Mouse (Mus musculus): Measurements from ENCODE around the gene Duox2. TPM values are rescaled to one million over a fixed set of nuclear protein-coding genes. Genes with fewer than 3 reads are reported as not detected.

Gene Duox2
- polyA plus RNA-seq, 1 experiment from 2014 or later = 1.6 TPM

DNA sequence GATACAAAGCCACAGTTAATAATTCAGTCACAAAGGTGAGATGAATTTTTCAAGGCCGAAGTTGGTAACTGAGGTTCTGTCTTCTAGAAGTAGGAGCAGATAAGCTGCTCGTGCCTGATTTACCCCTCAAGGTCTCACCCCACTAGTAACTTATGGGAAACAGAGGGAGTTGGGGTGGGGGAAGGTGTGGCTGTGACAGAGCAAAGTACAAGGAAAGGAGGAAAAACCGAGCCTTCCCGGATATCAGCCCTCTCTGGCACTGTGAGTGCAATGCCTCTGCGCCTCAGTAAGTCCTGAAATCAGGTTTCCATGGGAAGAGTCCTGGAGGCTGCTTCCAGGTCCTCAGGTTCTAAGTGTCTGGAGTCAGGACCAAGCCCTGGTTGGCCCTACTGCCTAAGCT, 37.5 kb downstream of the Duox2 start:
- Histone ChIP-seq H3K4me3 (replicated peaks; ENCODE audit: low read length) (no peak overlapping the region), H3K4me2 (ENCODE audit: low read depth, low read length) (no peak overlapping the region), H3K4me1 (ENCODE audit: control insufficient read depth, insufficient read depth, low read length) (no peaks in the 10 kb centered on the region), H3K9ac (ENCODE audit: low read length) (no peak overlapping the region), H3K27ac (ENCODE audit: low read length) (no peak overlapping the region), H3K36me3 (ENCODE audit: control insufficient read depth, insufficient read depth, low read length) (no peaks in the 10 kb centered on the region), H3K27me3 (ENCODE audit: control insufficient read depth, insufficient read depth, low read length) (no peaks in the 10 kb centered on the region), H3K9me3 (replicated peaks; ENCODE audit: control insufficient read depth, low read length) (no peaks in the 10 kb centered on the region)
- peak; percentile 69 for ATAC-seq (ENCODE audit: insufficient read depth, low FRiP score)
- WGBS = 70% methylated on average over 5 of the region's 5 CpGs

GRCm38 (mm10) chr2:122255997-122256396, 42.3 kb downstream of the Duox2 start:
- H3K36me3 ChIP-seq (ENCODE audit: control insufficient read depth, insufficient read depth, low read length) = no peaks in the 10 kb centered on the region
- H3K4me2 ChIP-seq (ENCODE audit: low read depth, low read length) = no peak overlapping the region
- ATAC-seq (ENCODE audit: insufficient read depth, low FRiP score) = no peak
- no peaks in the 10 kb centered on the region for H3K27me3 ChIP-seq (ENCODE audit: control insufficient read depth, insufficient read depth, low read length)
- no peaks in the 10 kb centered on the region for H3K9me3 ChIP-seq (replicated peaks; ENCODE audit: control insufficient read depth, low read length)
- WGBS = 94% methylated on average over 5 of the region's 5 CpGs
- no peak overlapping the region for H3K9ac ChIP-seq (ENCODE audit: low read length)
- no peaks in the 10 kb centered on the region for H3K4me1 ChIP-seq (ENCODE audit: control insufficient read depth, insufficient read depth, low read length)
- H3K4me3 ChIP-seq (replicated peaks; ENCODE audit: low read length) = no peak overlapping the region
- no peak overlapping the region for H3K27ac ChIP-seq (ENCODE audit: low read length)

- 0 out of 2 replicates have a peak, but pooled peaks cover 2% of the 10 kb centered on the region for H3K4me1 ChIP-seq (ENCODE audit: control insufficient read depth, insufficient read depth, low read length)
- no peak overlapping the region for H3K27ac ChIP-seq (ENCODE audit: low read length)
- H3K4me2 ChIP-seq (ENCODE audit: low read depth, low read length) = no peak overlapping the region
- H3K27me3 ChIP-seq (ENCODE audit: control insufficient read depth, insufficient read depth, low read length) = no peaks in the 10 kb centered on the region
- whole genome bisulfite sequencing = 81% methylated on average over 10 of the region's 10 CpGs
- 0 out of 2 replicates have a peak, but pooled peaks cover 4% of the 10 kb centered on the region for H3K36me3 ChIP-seq (ENCODE audit: control insufficient read depth, insufficient read depth, low read length)
- H3K4me3 ChIP-seq (replicated peaks; ENCODE audit: low read length) = no peak overlapping the region
- H3K9ac ChIP-seq (ENCODE audit: low read length) = no peak overlapping the region
- no peak for ATAC-seq (ENCODE audit: insufficient read depth, low FRiP score)
- H3K9me3 ChIP-seq (replicated peaks; ENCODE audit: control insufficient read depth, low read length) = no peaks in the 10 kb centered on the region
Measured at GRCm38 (mm10) chr2:122247786-122248185, 50.5 kb downstream of the Duox2 start.

DNA sequence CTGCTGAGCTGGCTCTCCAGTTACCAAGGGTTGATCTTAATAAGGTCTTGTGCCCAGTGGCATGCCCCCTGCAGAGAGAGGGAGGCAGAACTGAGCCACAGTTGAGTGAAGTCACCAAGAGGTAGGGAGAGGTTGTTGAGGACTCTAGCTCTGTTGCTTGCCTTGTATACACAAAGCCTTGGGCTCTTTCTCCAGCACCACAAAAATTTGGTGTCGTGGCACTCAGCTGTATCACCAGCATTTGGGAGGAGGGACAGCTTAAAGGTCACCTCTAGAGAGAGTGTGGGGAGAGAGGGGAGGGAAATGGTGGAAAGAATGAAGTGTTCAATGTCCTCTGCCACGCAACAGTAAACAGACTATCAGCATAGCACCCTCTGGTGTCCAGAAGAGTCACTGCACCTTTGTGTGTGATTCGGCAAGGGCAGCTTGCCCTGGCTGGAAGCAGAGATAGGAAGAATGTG, 54.5 kb downstream of the Duox2 start:
- H3K4me2 ChIP-seq (ENCODE audit: low read depth, low read length) = no peak overlapping the region
- no peaks in the 10 kb centered on the region for H3K27me3 ChIP-seq (ENCODE audit: control insufficient read depth, insufficient read depth, low read length)
- H3K36me3 ChIP-seq (ENCODE audit: control insufficient read depth, insufficient read depth, low read length) = no peaks in the 10 kb centered on the region
- no peak overlapping the region for H3K27ac ChIP-seq (ENCODE audit: low read length)
- WGBS = 6% methylated on average over 3 of the region's 3 CpGs
- peak; percentile 42; the same call in 1 of the 2 replicates for ATAC-seq (ENCODE audit: insufficient read depth, low FRiP score)
- H3K9me3 ChIP-seq (replicated peaks; ENCODE audit: control insufficient read depth, low read length) = no peaks in the 10 kb centered on the region
- no peak overlapping the region for H3K9ac ChIP-seq (ENCODE audit: low read length)
- H3K4me1 ChIP-seq (ENCODE audit: control insufficient read depth, insufficient read depth, low read length) = 0 out of 2 replicates have a peak, but pooled peaks cover 2% of the 10 kb centered on the region
- no peak overlapping the region for H3K4me3 ChIP-seq (replicated peaks; ENCODE audit: low read length)

DNA sequence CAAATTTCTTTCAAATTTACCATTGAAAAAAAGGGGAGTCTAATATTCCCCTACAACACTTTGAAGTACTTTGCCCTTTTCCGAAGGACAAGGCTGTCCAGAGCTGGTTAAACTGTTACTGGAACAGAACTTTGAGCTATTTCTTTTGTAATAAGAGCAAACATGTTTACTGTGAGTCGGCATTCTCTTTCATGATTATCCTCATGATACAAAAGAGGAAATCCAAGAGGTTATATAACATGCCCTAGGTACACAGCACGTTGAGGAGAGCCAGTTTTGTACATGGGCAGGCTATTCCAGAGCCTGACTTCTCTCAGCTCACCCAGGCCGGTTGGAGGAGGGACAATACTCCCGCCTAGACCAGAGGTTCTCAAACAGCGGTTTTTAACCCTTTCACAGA, 56.3 kb downstream of the Duox2 start:
- H3K9me3 ChIP-seq (replicated peaks; ENCODE audit: control insufficient read depth, low read length) = no peaks in the 10 kb centered on the region
- no peak overlapping the region for H3K9ac ChIP-seq (ENCODE audit: low read length)
- no peaks in the 10 kb centered on the region for H3K27me3 ChIP-seq (ENCODE audit: control insufficient read depth, insufficient read depth, low read length)
- H3K36me3 ChIP-seq (ENCODE audit: control insufficient read depth, insufficient read depth, low read length) = no peaks in the 10 kb centered on the region
- 0 out of 2 replicates have a peak, but pooled peaks cover 2% of the 10 kb centered on the region for H3K4me1 ChIP-seq (ENCODE audit: control insufficient read depth, insufficient read depth, low read length)
- H3K4me3 ChIP-seq (replicated peaks; ENCODE audit: low read length) = no peak overlapping the region
- ATAC-seq (ENCODE audit: insufficient read depth, low FRiP score) = peak; percentile 73
- no peak overlapping the region for H3K27ac ChIP-seq (ENCODE audit: low read length)
- no peak overlapping the region for H3K4me2 ChIP-seq (ENCODE audit: low read depth, low read length)
- 42% methylated on average over 6 of the region's 6 CpGs for WGBS

DNA sequence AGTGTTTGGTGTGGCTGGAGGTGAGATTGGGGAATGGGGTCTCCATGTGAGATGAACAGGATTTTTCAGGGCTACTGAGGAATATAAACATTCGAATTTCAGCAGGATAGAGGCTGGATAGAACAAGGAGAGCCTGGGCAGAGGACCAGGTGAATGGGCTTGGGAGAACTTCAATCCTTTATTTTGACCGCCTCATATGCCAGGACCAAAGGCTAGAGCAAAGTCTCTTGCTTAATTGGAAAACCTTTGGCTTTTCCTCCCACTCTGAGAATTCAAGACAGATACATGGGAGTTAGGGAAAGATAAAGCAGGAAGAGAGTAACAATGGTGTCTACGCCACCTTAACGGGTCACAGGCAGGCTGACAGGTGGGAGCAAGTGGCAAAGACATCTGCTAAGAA, 57.0 kb downstream of the Duox2 start:
- Histone ChIP-seq H3K27me3 (ENCODE audit: control insufficient read depth, insufficient read depth, low read length) (no peaks in the 10 kb centered on the region), H3K9ac (ENCODE audit: low read length) (no peak overlapping the region), H3K4me2 (ENCODE audit: low read depth, low read length) (no peak overlapping the region), H3K4me3 (replicated peaks; ENCODE audit: low read length) (no peak overlapping the region), H3K36me3 (ENCODE audit: control insufficient read depth, insufficient read depth, low read length) (no peaks in the 10 kb centered on the region), H3K9me3 (replicated peaks; ENCODE audit: control insufficient read depth, low read length) (no peaks in the 10 kb centered on the region), H3K27ac (ENCODE audit: low read length) (no peak overlapping the region), H3K4me1 (ENCODE audit: control insufficient read depth, insufficient read depth, low read length) (0 out of 2 replicates have a peak, but pooled peaks cover 2% of the 10 kb centered on the region)
- ATAC-seq (ENCODE audit: insufficient read depth, low FRiP score) = no peak
- WGBS = 89% methylated on average over 4 of the region's 4 CpGs

GRCm38 (mm10) chr2:122240735-122241134, 57.5 kb downstream of the Duox2 start:
- Histone ChIP-seq H3K4me3 (replicated peaks; ENCODE audit: low read length) (no peak overlapping the region), H3K9ac (ENCODE audit: low read length) (no peak overlapping the region), H3K27ac (ENCODE audit: low read length) (no peak overlapping the region), H3K36me3 (ENCODE audit: control insufficient read depth, insufficient read depth, low read length) (no peaks in the 10 kb centered on the region), H3K4me2 (ENCODE audit: low read depth, low read length) (no peak overlapping the region), H3K4me1 (ENCODE audit: control insufficient read depth, insufficient read depth, low read length) (0 out of 2 replicates have a peak, but pooled peaks cover 2% of the 10 kb centered on the region), H3K9me3 (replicated peaks; ENCODE audit: control insufficient read depth, low read length) (no peaks in the 10 kb centered on the region), H3K27me3 (ENCODE audit: control insufficient read depth, insufficient read depth, low read length) (no peaks in the 10 kb centered on the region)
- ATAC-seq (ENCODE audit: insufficient read depth, low FRiP score) = no peak

- H3K4me1 ChIP-seq (ENCODE audit: control insufficient read depth, insufficient read depth, low read length) = 0 out of 2 replicates have a peak, but pooled peaks cover 7% of the 10 kb centered on the region
- no peaks in the 10 kb centered on the region for H3K27me3 ChIP-seq (ENCODE audit: control insufficient read depth, insufficient read depth, low read length)
- WGBS = 79% methylated on average over 2 of the region's 2 CpGs
- H3K9me3 ChIP-seq (replicated peaks; ENCODE audit: control insufficient read depth, low read length) = no peaks in the 10 kb centered on the region
- no peaks in the 10 kb centered on the region for H3K36me3 ChIP-seq (ENCODE audit: control insufficient read depth, insufficient read depth, low read length)
- H3K4me2 ChIP-seq (ENCODE audit: low read depth, low read length) = no peak overlapping the region
- no peak for ATAC-seq (ENCODE audit: insufficient read depth, low FRiP score)
- no peak overlapping the region for H3K4me3 ChIP-seq (replicated peaks; ENCODE audit: low read length)
- H3K27ac ChIP-seq (ENCODE audit: low read length) = no peak overlapping the region
- H3K9ac ChIP-seq (ENCODE audit: low read length) = no peak overlapping the region
Measured at GRCm38 (mm10) chr2:122237891-122238470, 60.3 kb downstream of the Duox2 start.

GRCm38 (mm10) chr2:122236321-122236720, 61.9 kb downstream of the Duox2 start:
- H3K4me1 ChIP-seq (ENCODE audit: control insufficient read depth, insufficient read depth, low read length) = 0 out of 2 replicates have a peak, but pooled peaks cover 7% of the 10 kb centered on the region
- H3K36me3 ChIP-seq (ENCODE audit: control insufficient read depth, insufficient read depth, low read length) = no peaks in the 10 kb centered on the region
- no peak overlapping the region for H3K4me3 ChIP-seq (replicated peaks; ENCODE audit: low read length)
- H3K27me3 ChIP-seq (ENCODE audit: control insufficient read depth, insufficient read depth, low read length) = no peaks in the 10 kb centered on the region
- no peaks in the 10 kb centered on the region for H3K9me3 ChIP-seq (replicated peaks; ENCODE audit: control insufficient read depth, low read length)
- peak overlapping the region; percentile 3; the same call in 1 of the 2 replicates for H3K4me2 ChIP-seq (ENCODE audit: low read depth, low read length)
- H3K27ac ChIP-seq (ENCODE audit: low read length) = no peak overlapping the region
- no peak for ATAC-seq (ENCODE audit: insufficient read depth, low FRiP score)
- H3K9ac ChIP-seq (ENCODE audit: low read length) = no peak overlapping the region

Measured in stomach, embryonic 16.5 days (tissue).